Mouse (Mus musculus): ENCODE results near the gene Gm10142. TPM values are rescaled to one million over a fixed set of nuclear protein-coding genes. Genes with fewer than 3 reads are reported as not detected.
"Not testable (repeated sequence)": the region's sequence is repeated elsewhere in the genome, so short reads cannot be mapped to it uniquely, and the experiment has no call there.

Gene Gm10142
- not detected in 2 replicates for polyA plus RNA-seq (2012; rRNA removed)

GRCm38 (mm10) chr10:77715507-77715906 is at the start of gene Gm10142:
Gene Gm10142, plus strand, starts transcription at chr10:77715807.
- no peak for DNase-seq (ENCODE audit: extremely low spot score in 1 of 2, low spot score in 1 of 2)

- no peak for DNase-seq (ENCODE audit: extremely low spot score in 1 of 2, low spot score in 1 of 2)
Observed at GRCm38 (mm10) chr10:77666342-77666741, 49.3 kb upstream of the Gm10142 start.

- DNase-seq (ENCODE audit: extremely low spot score in 1 of 2, low spot score in 1 of 2), result peak in 1 of 2 experiments; percentile 47
Observed at GRCm38 (mm10) chr10:77667402-77667801, 48.2 kb upstream of the Gm10142 start.

- no peak for DNase-seq (ENCODE audit: extremely low spot score in 1 of 2, low spot score in 1 of 2)
Observed at GRCm38 (mm10) chr10:77670710-77671109, 44.9 kb upstream of the Gm10142 start.

- no peak for DNase-seq (ENCODE audit: extremely low spot score in 1 of 2, low spot score in 1 of 2)
Observed at GRCm38 (mm10) chr10:77671519-77671918, 44.1 kb upstream of the Gm10142 start.

GRCm38 (mm10) chr10:77673765-77674164 is 41.8 kb upstream of the Gm10142 start:
- no peak for DNase-seq (ENCODE audit: extremely low spot score in 1 of 2, low spot score in 1 of 2)

- DNase-seq (ENCODE audit: extremely low spot score in 1 of 2, low spot score in 1 of 2), result no peak
Observed at GRCm38 (mm10) chr10:77677562-77677961, 38.0 kb upstream of the Gm10142 start.

GRCm38 (mm10) chr10:77682994-77683393 is 32.6 kb upstream of the Gm10142 start:
- DNase-seq (ENCODE audit: extremely low spot score in 1 of 2, low spot score in 1 of 2), result peak in 1 of 2 experiments; percentile 46

- DNase-seq (ENCODE audit: extremely low spot score in 1 of 2, low spot score in 1 of 2), result no peak
Observed at GRCm38 (mm10) chr10:77684181-77684580, 31.4 kb upstream of the Gm10142 start.

GRCm38 (mm10) chr10:77685895-77686664 is 29.5 kb upstream of the Gm10142 start, which contains the start of gene Tspear:
Gene Tspear, plus strand, starts transcription at chr10:77686569.
- DNase-seq (ENCODE audit: extremely low spot score in 1 of 2, low spot score in 1 of 2), result no peak

GRCm38 (mm10) chr10:77687021-77687420 is 28.6 kb upstream of the Gm10142 start:
- DNase-seq (ENCODE audit: extremely low spot score in 1 of 2, low spot score in 1 of 2), result no peak

- DNase-seq (ENCODE audit: extremely low spot score in 1 of 2, low spot score in 1 of 2), result not testable (repeated sequence)
Observed at GRCm38 (mm10) chr10:77690356-77690807, 25.2 kb upstream of the Gm10142 start, which contains the start of gene Gm19402. Gene Gm19402, minus strand, starts transcription at chr10:77690757.

- DNase-seq (ENCODE audit: extremely low spot score in 1 of 2, low spot score in 1 of 2), result no peak
Observed at GRCm38 (mm10) chr10:77697133-77697532, 18.5 kb upstream of the Gm10142 start, which contains the start of gene Gm9508. Gene Gm9508, minus strand, starts transcription at chr10:77697233.

- no peak for DNase-seq (ENCODE audit: extremely low spot score in 1 of 2, low spot score in 1 of 2)
Observed at GRCm38 (mm10) chr10:77706326-77706725, 9.3 kb upstream of the Gm10142 start, which contains the start of gene Gm10272. Gene Gm10272, plus strand, starts transcription at chr10:77706626.

GRCm38 (mm10) chr10:77709831-77710230 is 5.8 kb upstream of the Gm10142 start:
- no peak for DNase-seq (ENCODE audit: extremely low spot score in 1 of 2, low spot score in 1 of 2)

GRCm38 (mm10) chr10:77711157-77711556 is 4.5 kb upstream of the Gm10142 start, which contains the start of gene Gm10024:
Gene Gm10024, plus strand, starts transcription at chr10:77711457.
- not testable (repeated sequence) for DNase-seq (ENCODE audit: extremely low spot score in 1 of 2, low spot score in 1 of 2)

- DNase-seq (ENCODE audit: extremely low spot score in 1 of 2, low spot score in 1 of 2), result no peak
Observed at GRCm38 (mm10) chr10:77713734-77714133, 1.9 kb upstream of the Gm10142 start.

GRCm38 (mm10) chr10:77720299-77720698 is 4.7 kb downstream of the Gm10142 start, which contains the start of gene Krtap12-1:
Gene Krtap12-1, plus strand, starts transcription at chr10:77720599.
- not testable (repeated sequence) for DNase-seq (ENCODE audit: extremely low spot score in 1 of 2, low spot score in 1 of 2)

- DNase-seq (ENCODE audit: extremely low spot score in 1 of 2, low spot score in 1 of 2), result no peak
Observed at GRCm38 (mm10) chr10:77724855-77725254, 9.2 kb downstream of the Gm10142 start.

- DNase-seq (ENCODE audit: extremely low spot score in 1 of 2, low spot score in 1 of 2), result no peak
Observed at GRCm38 (mm10) chr10:77726186-77726585, 10.6 kb downstream of the Gm10142 start, which contains the start of gene Gm10100. Gene Gm10100, plus strand, starts transcription at chr10:77726486.

GRCm38 (mm10) chr10:77728280-77728679 is 12.7 kb downstream of the Gm10142 start:
- peak in 1 of 2 experiments; percentile 8 for DNase-seq (ENCODE audit: extremely low spot score in 1 of 2, low spot score in 1 of 2)

GRCm38 (mm10) chr10:77729241-77729640 is 13.6 kb downstream of the Gm10142 start:
- no peak for DNase-seq (ENCODE audit: extremely low spot score in 1 of 2, low spot score in 1 of 2)
